Mouse (Mus musculus) erythroblast, embryonic 14.5 days (primary cell): ENCODE data around the gene Polr3c.

Experiments used
- GATA1 ChIP-seq: IDR thresholded peaks from 2 replicates; pipeline ENCODE4 v1.6.1; 2012; ENCODE audit warnings: low read length, inconsistent platforms, mixed read lengths
- TAL1 ChIP-seq: IDR thresholded peaks from 3 replicates; pipeline ENCODE4 v1.6.1; 2012; ENCODE audit warnings: low read length, inconsistent platforms, mixed read lengths

GRCm38 (mm10) chr3:96706984-96707383, 20.4 kb downstream of the Polr3c start:
- TF ChIP-seq GATA1 (no peak), TAL1 (no peak)
